Mouse (Mus musculus) ES-E14 (cell line): ENCODE data around the gene Myo1h.

ENCODE experiments used
- CHD2 ChIP-seq: IDR thresholded peaks from 2 replicates; pipeline ENCODE4 v1.6.1; 2014; ENCODE audit warnings: mild to moderate bottlenecking, low read depth, low read length, inconsistent platforms
- HCFC1 ChIP-seq: IDR thresholded peaks from 2 replicates; pipeline ENCODE4 v1.6.1; 2012; ENCODE audit warnings: low read length, inconsistent platforms, borderline replicate concordance; ENCODE audit not compliant: insufficient read depth
- MAFK ChIP-seq: IDR thresholded peaks from 2 replicates; pipeline ENCODE4 v1.6.1; 2014; ENCODE audit warnings: mild to moderate bottlenecking, low read depth, low read length, inconsistent platforms; ENCODE audit not compliant: insufficient read depth
- ZC3H11A ChIP-seq: IDR thresholded peaks from 2 replicates; pipeline ENCODE4 v1.6.1; 2012; ENCODE audit warnings: low read depth, mild to moderate bottlenecking, inconsistent platforms, low read length, borderline replicate concordance

- TF ChIP-seq CHD2 (no peak), ZC3H11A (no peak), MAFK (no peak), HCFC1 (no peak)
Observed at GRCm38 (mm10) chr5:114275339-114275738, 13.6 kb upstream of the Myo1h start.
